In the genomic region with DNA sequence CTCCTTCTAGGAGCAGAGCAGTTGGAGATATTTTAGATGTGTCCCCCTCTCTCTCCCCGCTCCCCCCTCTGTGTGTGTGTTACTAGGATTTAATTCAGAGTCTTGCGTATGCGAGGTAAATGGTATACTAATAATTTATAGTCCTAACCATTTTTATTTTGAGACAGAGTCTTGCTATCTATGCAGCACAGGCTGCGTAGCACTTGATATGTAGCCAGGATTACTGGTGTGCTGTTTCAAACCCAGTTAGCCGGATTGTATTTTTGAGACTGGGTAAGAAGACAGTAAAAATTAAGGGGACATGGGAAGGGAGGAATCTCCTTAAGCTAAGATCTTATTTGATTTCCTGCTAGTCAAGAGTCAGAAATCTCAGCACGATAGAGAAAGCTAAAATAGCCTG, we compare ENCODE assay signal across 16 mouse cellular contexts.
"Had no signal": no experiment of that assay in that cellular context is flagged by ENCODE, and none has a peak within 500 bp of the region (broad histone marks: within the 10 kb centered on the region; RNA-seq: fewer than 3 reads in every experiment).

No protein-coding gene starts in this region.

- H3K9ac ChIP-seq: neural tube, embryonic 13.5 days; neural tube, embryonic 15.5 days; stomach, embryonic 15.5 days had no signal

- H3K36me3 ChIP-seq: neural tube, embryonic 13.5 days; neural tube, embryonic 15.5 days; stomach, embryonic 15.5 days had no signal

- H3K4me1 ChIP-seq: stomach, embryonic 15.5 days had no signal

- H3K9me3 ChIP-seq: neural tube, embryonic 13.5 days; neural tube, embryonic 15.5 days; stomach, embryonic 15.5 days had no signal

- H3K4me2 ChIP-seq: neural tube, embryonic 13.5 days; neural tube, embryonic 15.5 days; stomach, embryonic 15.5 days had no signal

- H3K27me3 ChIP-seq: neural tube, embryonic 13.5 days; neural tube, embryonic 15.5 days; stomach, embryonic 15.5 days had no signal

- H3K4me3 ChIP-seq: neural tube, embryonic 13.5 days; neural tube, embryonic 15.5 days; stomach, embryonic 15.5 days had no signal

- H3K27ac ChIP-seq: neural tube, embryonic 13.5 days; neural tube, embryonic 15.5 days; stomach, embryonic 15.5 days; stomach, postnatal 0 days had no signal

- DNase-seq: retina, postnatal 1 day; right cerebral cortex, adult 18-20 months; right cerebral cortex, postnatal 14 days; right cerebral cortex, postnatal 25 days; right cerebral cortex, postnatal 4 days; spleen, adult 18-20 months; thymus, adult 18-20 months; thymus, adult 2 months; thymus, postnatal 14 days; thymus, postnatal 25 days; thymus, postnatal 36 days; thymus, postnatal 4 days had no signal
